Mouse (Mus musculus): ENCODE measurements at regions not wholly inside any gene's neighbourhood (a gene's known extent, or its start where the extent isn't known, plus 50 kb on each side); places are given as distances from the start of the nearest gene placed in this dataset.

- no peak for TF ChIP-seq HCFC1 (IDR thresholded peaks at IDR 0.05; ENCODE audit: borderline replicate concordance, insufficient read depth, low read length)
- no peak for TF ChIP-seq ZNF384 (IDR thresholded peaks at IDR 0.05; ENCODE audit: low read depth, low read length)
- no peak for TF ChIP-seq MAFK (IDR thresholded peaks at IDR 0.05; ENCODE audit: insufficient read depth, low read depth, low read length)
These were observed 69.0 kb upstream of the Pdzrn3 start for GRCm38 (mm10) chr6:101446720-101447119.

Measured in ES-E14 (cell line).